Mouse (Mus musculus): Measurements from ENCODE around the gene Syk. TPM values are rescaled to one million over a fixed set of nuclear protein-coding genes. Genes with fewer than 3 reads are reported as not detected.

The Syk gene
- polyA plus RNA-seq, 1 experiment from 2014 or later, result 7.4 TPM

GRCm38 (mm10) chr13:52669889-52670288, 86.9 kb downstream of the Syk start:
- Histone ChIP-seq H3K9me3 (replicated peaks) (0 out of 2 replicates have a peak, but pooled peaks cover 4% of the 10 kb centered on the region), H3K4me3 (replicated peaks) (no peak overlapping the region), H3K36me3 (no peaks in the 10 kb centered on the region), H3K4me2 (no peak overlapping the region), H3K27me3 (no peaks in the 10 kb centered on the region), H3K27ac (no peak overlapping the region), H3K9ac (no peak overlapping the region), H3K4me1 (no peaks in the 10 kb centered on the region)
- no peak for ATAC-seq (replicated peaks; ENCODE audit: low FRiP score)
- 70% methylated on average over 3 of the region's 3 CpGs for WGBS

GRCm38 (mm10) chr13:52673272-52673671, 90.3 kb downstream of the Syk start:
- H3K4me1 ChIP-seq, result peaks cover 9% of the 10 kb centered on the region; the same call in 1 of the 2 replicates
- ATAC-seq (replicated peaks; ENCODE audit: low FRiP score), result no peak
- H3K27ac ChIP-seq, result no peak overlapping the region
- 47% methylated on average over 4 of the region's 4 CpGs for WGBS
- H3K9me3 ChIP-seq (replicated peaks), result 0 out of 2 replicates have a peak, but pooled peaks cover 4% of the 10 kb centered on the region
- H3K4me3 ChIP-seq (replicated peaks), result no peak overlapping the region
- H3K36me3 ChIP-seq, result no peaks in the 10 kb centered on the region
- no peaks in the 10 kb centered on the region for H3K27me3 ChIP-seq
- no peak overlapping the region for H3K4me2 ChIP-seq
- H3K9ac ChIP-seq, result no peak overlapping the region

- Histone ChIP-seq H3K9ac (no peak overlapping the region), H3K36me3 (no peaks in the 10 kb centered on the region), H3K9me3 (replicated peaks) (0 out of 2 replicates have a peak, but pooled peaks cover 4% of the 10 kb centered on the region), H3K27me3 (no peaks in the 10 kb centered on the region), H3K4me3 (replicated peaks) (no peak overlapping the region), H3K4me1 (peaks cover 9% of the 10 kb centered on the region; the same call in 1 of the 2 replicates), H3K27ac (no peak overlapping the region), H3K4me2 (no peak overlapping the region)
- no peak for ATAC-seq (replicated peaks; ENCODE audit: low FRiP score)
- WGBS, result 42% methylated on average over 4 of the region's 4 CpGs
Observed at GRCm38 (mm10) chr13:52673856-52674255, 90.9 kb downstream of the Syk start.

GRCm38 (mm10) chr13:52674839-52675238, 91.9 kb downstream of the Syk start:
- 0 out of 2 replicates have a peak, but pooled peaks cover 4% of the 10 kb centered on the region for H3K9me3 ChIP-seq (replicated peaks)
- no peaks in the 10 kb centered on the region for H3K36me3 ChIP-seq
- 50% methylated on average over 12 of the region's 12 CpGs for WGBS
- no peak for ATAC-seq (replicated peaks; ENCODE audit: low FRiP score)
- H3K9ac ChIP-seq, result no peak overlapping the region
- no peaks in the 10 kb centered on the region for H3K27me3 ChIP-seq
- H3K4me3 ChIP-seq (replicated peaks), result no peak overlapping the region
- peaks cover 9% of the 10 kb centered on the region; the same call in 1 of the 2 replicates for H3K4me1 ChIP-seq
- no peak overlapping the region for H3K27ac ChIP-seq
- H3K4me2 ChIP-seq, result no peak overlapping the region

- Histone ChIP-seq H3K9me3 (replicated peaks) (0 out of 2 replicates have a peak, but pooled peaks cover 4% of the 10 kb centered on the region), H3K4me3 (replicated peaks) (no peak overlapping the region), H3K4me2 (no peak overlapping the region), H3K27ac (peak overlapping the region; percentile 45; the same call in 1 of the 2 replicates), H3K4me1 (peaks cover 9% of the 10 kb centered on the region; the same call in 1 of the 2 replicates), H3K9ac (no peak overlapping the region), H3K36me3 (no peaks in the 10 kb centered on the region), H3K27me3 (no peaks in the 10 kb centered on the region)
- 65% methylated on average over 8 of the region's 8 CpGs for WGBS
- ATAC-seq (replicated peaks; ENCODE audit: low FRiP score), result no peak; the same call in 1 of the 2 replicates
Observed at GRCm38 (mm10) chr13:52675526-52676294, 92.7 kb downstream of the Syk start.

- Histone ChIP-seq H3K4me1 (peaks cover 9% of the 10 kb centered on the region; the same call in 1 of the 2 replicates), H3K4me3 (replicated peaks) (no peak overlapping the region), H3K9ac (no peak overlapping the region), H3K27ac (no peak overlapping the region), H3K36me3 (no peaks in the 10 kb centered on the region), H3K9me3 (replicated peaks) (0 out of 2 replicates have a peak, but pooled peaks cover 4% of the 10 kb centered on the region), H3K27me3 (no peaks in the 10 kb centered on the region), H3K4me2 (no peak overlapping the region)
- WGBS, result 41% methylated on average over 5 of the region's 5 CpGs
- no peak for ATAC-seq (replicated peaks; ENCODE audit: low FRiP score)
Observed at GRCm38 (mm10) chr13:52676671-52677445, 93.9 kb downstream of the Syk start.

GRCm38 (mm10) chr13:52679906-52680305, 96.9 kb downstream of the Syk start:
- H3K27me3 ChIP-seq, result no peaks in the 10 kb centered on the region
- WGBS, result 72% methylated on average over 5 of the region's 5 CpGs
- H3K4me1 ChIP-seq, result peaks cover 9% of the 10 kb centered on the region; the same call in 1 of the 2 replicates
- no peak overlapping the region for H3K9ac ChIP-seq
- H3K9me3 ChIP-seq (replicated peaks), result no peaks in the 10 kb centered on the region
- H3K36me3 ChIP-seq, result no peaks in the 10 kb centered on the region
- H3K27ac ChIP-seq, result no peak overlapping the region
- no peak overlapping the region for H3K4me2 ChIP-seq
- no peak for ATAC-seq (replicated peaks; ENCODE audit: low FRiP score)
- H3K4me3 ChIP-seq (replicated peaks), result no peak overlapping the region

- H3K27ac ChIP-seq, result no peak overlapping the region
- WGBS, result 72% methylated on average over 5 of the region's 5 CpGs
Observed at GRCm38 (mm10) chr13:52682107-52682506, 99.1 kb downstream of the Syk start.

GRCm38 (mm10) chr13:52690425-52690824, 107.5 kb downstream of the Syk start:
- no peak overlapping the region for H3K4me3 ChIP-seq (replicated peaks)
- WGBS, result 92% methylated on average over 13 of the region's 13 CpGs
- H3K27ac ChIP-seq, result no peak overlapping the region
- no peaks in the 10 kb centered on the region for H3K9me3 ChIP-seq (replicated peaks)
- H3K4me2 ChIP-seq, result no peak overlapping the region
- no peaks in the 10 kb centered on the region for H3K4me1 ChIP-seq
- no peak overlapping the region for H3K9ac ChIP-seq
- no peak for ATAC-seq (replicated peaks; ENCODE audit: low FRiP score)
- H3K27me3 ChIP-seq, result no peaks in the 10 kb centered on the region
- no peaks in the 10 kb centered on the region for H3K36me3 ChIP-seq

More at GRCm38 (mm10) chr13:52682107-52682506, 99.1 kb downstream of the Syk start:
- Histone ChIP-seq H3K36me3 (no peaks in the 10 kb centered on the region), H3K4me1 (no peaks in the 10 kb centered on the region), H3K4me2 (no peak overlapping the region), H3K9ac (no peak overlapping the region), H3K4me3 (replicated peaks) (no peak overlapping the region), H3K27me3 (no peaks in the 10 kb centered on the region), H3K9me3 (replicated peaks) (no peaks in the 10 kb centered on the region)
- no peak for ATAC-seq (replicated peaks; ENCODE audit: low FRiP score)

- WGBS, result 88% methylated on average over 6 of the region's 6 CpGs
- Histone ChIP-seq H3K9me3 (replicated peaks) (no peaks in the 10 kb centered on the region), H3K27me3 (no peaks in the 10 kb centered on the region), H3K4me3 (replicated peaks) (no peak overlapping the region), H3K36me3 (no peaks in the 10 kb centered on the region), H3K4me1 (no peaks in the 10 kb centered on the region), H3K4me2 (no peak overlapping the region), H3K27ac (no peak overlapping the region), H3K9ac (no peak overlapping the region)
- no peak for ATAC-seq (replicated peaks; ENCODE audit: low FRiP score)
Observed at GRCm38 (mm10) chr13:52692311-52692710, 109.3 kb downstream of the Syk start.

GRCm38 (mm10) chr13:52694857-52695256, 111.9 kb downstream of the Syk start:
- Histone ChIP-seq H3K4me3 (replicated peaks) (no peak overlapping the region), H3K4me1 (no peaks in the 10 kb centered on the region), H3K27me3 (no peaks in the 10 kb centered on the region), H3K9ac (no peak overlapping the region), H3K36me3 (no peaks in the 10 kb centered on the region), H3K4me2 (no peak overlapping the region), H3K27ac (no peak overlapping the region), H3K9me3 (replicated peaks) (no peaks in the 10 kb centered on the region)
- WGBS, result 79% methylated on average over 6 of the region's 6 CpGs
- no peak for ATAC-seq (replicated peaks; ENCODE audit: low FRiP score)

Data from kidney, embryonic 15.5 days (tissue).